Comparison of ENCODE assay signal across 8 mouse cellular contexts in genomic region chr9:123366708-123367385, GRCm38 (mm10). TPM values are rescaled to one million over a fixed set of nuclear protein-coding genes. Genes with fewer than 3 reads are reported as not detected.
A peak's percentile ranks its signal among the peaks of the same experiment; 100 is the strongest.
DNase-seq lines count a peak whose midpoint lies in the region; ATAC-seq lines count a peak whose summit lies in the region.

TSS of gene Lars2 (plus strand) at chr9:123366927.

- peak within 1 kb of the TSS; percentile 75 for H3K4me3 ChIP-seq in hindbrain, embryonic 14.5 days (replicated peaks; ENCODE audit: low read length)

- DNase-seq in R1 (ENCODE audit: low read depth, low spot score) = peak; percentile 95
- DNase-seq in cerebellum, postnatal 25 days = peak; percentile 90 to 96
- peak; percentile 77 to 83 for DNase-seq in frontal cortex, postnatal 25 days (ENCODE audit: low spot score in 2 of 2)
- DNase-seq in hindbrain, embryonic 14.5 days (ENCODE audit: low spot score) = peak; percentile 93
- peak; percentile 90 to 91 for DNase-seq in layer of hippocampus, postnatal 36 days
- DNase-seq in lung, postnatal 36 days = peak; percentile 97
- DNase-seq in retina, postnatal 1 day = peak; percentile 97
- peak; percentile 82 to 90 for DNase-seq in urinary bladder, adult 18-20 months (ENCODE audit: low spot score in 2 of 2)

- H3K4me1 ChIP-seq in hindbrain, embryonic 14.5 days (replicated peaks; ENCODE audit: control insufficient read depth, insufficient read depth, low read length) = peaks cover 13% of the 10 kb centered on the region; the same call in 1 of the 2 replicates

- peak within 1 kb of the TSS; percentile 76 for H3K27ac ChIP-seq in hindbrain, embryonic 14.5 days

- under 1% methylated on average over 35 of the region's 35 CpGs for WGBS in hindbrain, embryonic 14.5 days

- H3K9me3 ChIP-seq in hindbrain, embryonic 14.5 days (ENCODE audit: control insufficient read depth, low read length) = no peaks in the 10 kb centered on the region

- peak; percentile 99 for ATAC-seq in hindbrain, embryonic 14.5 days (ENCODE audit: low FRiP score)

- peaks cover 5% of the 10 kb centered on the region; the same call in 1 of the 2 replicates for H3K36me3 ChIP-seq in hindbrain, embryonic 14.5 days (replicated peaks; ENCODE audit: control insufficient read depth, insufficient read depth)

- peak within 1 kb of the TSS; percentile 70 for H3K4me2 ChIP-seq in hindbrain, embryonic 14.5 days (replicated peaks)

- peak within 1 kb of the TSS; percentile 75 for H3K9ac ChIP-seq in hindbrain, embryonic 14.5 days

- no peaks in the 10 kb centered on the region for H3K27me3 ChIP-seq in hindbrain, embryonic 14.5 days (ENCODE audit: control insufficient read depth, insufficient read depth, low read length)

RNA-seq across cellular contexts. Expression of gene Lars2, which starts in this region (rescaled TPM):
- 1,189 and 1,220 TPM in 2 replicates for polyA plus RNA-seq in hindbrain, embryonic 14.5 days (2014; fragmentation: Nextera tagmentation; extraction: Ambion mirVana)
- total RNA-seq in layer of hippocampus, postnatal 36 days (2021) = 10 to 100 TPM; 43.5 to 79.2 TPM

Comparison
In these comparisons a context has a peak if more than half of its experiments do, and no peak if none do; other contexts are left out.
1. Peak in every context shown above with its lines: DNase-seq, ATAC-seq, H3K4me3 ChIP-seq and H3K27ac ChIP-seq.